Mouse (Mus musculus): ENCODE measurements around the gene Meaf6. TPM values are rescaled to one million over a fixed set of nuclear protein-coding genes. Genes with fewer than 3 reads are reported as not detected.

Meaf6 gene
- total RNA-seq, 2 experiments from 2014 or later, result 30.3 to 36.2 TPM

DNA sequence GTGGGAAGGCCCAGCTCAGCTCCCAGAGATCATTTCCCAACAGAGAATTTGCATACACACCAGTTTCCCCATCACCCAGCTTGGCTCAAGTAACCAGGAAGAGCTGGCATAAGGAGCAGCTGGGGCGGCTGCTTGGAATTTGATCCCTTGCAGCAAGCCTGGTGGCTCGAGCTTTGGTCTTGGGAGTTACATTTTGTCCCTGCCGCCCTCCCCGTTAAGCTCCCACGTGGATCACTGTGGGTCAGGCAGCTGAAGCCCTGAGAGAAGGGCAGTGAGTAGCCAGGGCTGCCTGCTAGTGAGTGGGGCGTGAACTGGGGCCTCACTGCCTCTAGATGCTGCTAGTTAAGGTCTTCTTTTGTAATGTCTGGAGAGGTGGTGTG is 30.8 kb downstream of the Meaf6 start:
- DNase-seq, result peak; percentile 51 to 54

DNA sequence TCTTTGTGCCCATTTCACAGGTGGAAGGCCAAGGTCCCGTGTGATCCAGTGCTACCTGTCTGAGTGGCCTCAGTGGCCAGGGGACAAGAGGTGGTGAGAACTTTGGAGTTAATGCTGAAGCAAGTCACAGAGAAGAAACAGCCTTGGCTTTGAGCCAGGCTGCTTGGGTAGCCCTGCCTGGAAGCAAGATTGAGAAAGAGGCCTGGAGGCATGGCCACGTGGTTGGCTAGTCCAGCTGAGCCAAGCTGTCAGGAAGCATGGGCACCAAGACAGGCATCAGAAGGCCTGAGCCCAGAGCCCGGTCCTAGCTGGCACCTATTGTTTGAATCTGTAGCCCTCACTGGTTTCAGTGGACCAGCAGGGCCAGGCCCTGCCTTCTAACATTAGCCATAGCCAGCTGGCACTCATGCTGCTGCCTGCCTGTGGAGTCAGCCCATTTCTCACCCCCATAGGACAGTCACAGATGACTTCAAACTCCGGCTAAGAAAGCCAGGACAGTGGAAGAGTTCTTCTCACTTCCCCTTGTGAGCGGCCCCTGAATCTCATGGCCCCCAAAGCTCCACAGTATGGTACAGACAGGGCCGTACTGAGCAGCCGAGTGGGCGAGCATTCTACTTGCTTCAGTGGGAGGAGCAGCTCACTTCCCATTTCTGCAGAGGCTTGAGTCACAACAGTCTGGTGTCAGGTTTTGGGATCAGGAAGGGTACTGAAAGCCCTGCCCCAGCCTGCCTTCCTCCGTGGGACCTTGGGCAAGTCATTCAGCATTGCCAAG is 31.3 kb downstream of the Meaf6 start:
- DNase-seq, result peak; percentile 85

DNA sequence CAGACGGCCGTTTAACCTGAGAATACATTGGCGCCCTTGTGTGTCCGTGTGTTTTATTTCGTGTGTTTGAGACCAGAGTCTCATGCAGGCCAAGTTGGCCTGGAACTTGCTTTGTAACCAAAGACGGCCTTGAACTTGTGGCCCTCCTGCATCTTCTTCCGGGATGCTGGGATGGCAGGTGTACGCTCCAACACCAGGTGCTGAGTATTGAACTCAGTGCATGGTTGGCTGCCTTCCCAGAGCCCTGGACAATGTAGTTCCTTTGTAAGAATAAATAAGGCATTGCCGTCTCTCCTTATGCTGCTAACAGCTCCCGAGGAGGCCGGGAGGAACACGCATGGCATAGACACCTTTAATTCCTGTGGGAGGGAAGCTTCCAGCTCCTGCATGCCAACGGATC is 32.0 kb downstream of the Meaf6 start:
- DNase-seq, result no peak

DNA sequence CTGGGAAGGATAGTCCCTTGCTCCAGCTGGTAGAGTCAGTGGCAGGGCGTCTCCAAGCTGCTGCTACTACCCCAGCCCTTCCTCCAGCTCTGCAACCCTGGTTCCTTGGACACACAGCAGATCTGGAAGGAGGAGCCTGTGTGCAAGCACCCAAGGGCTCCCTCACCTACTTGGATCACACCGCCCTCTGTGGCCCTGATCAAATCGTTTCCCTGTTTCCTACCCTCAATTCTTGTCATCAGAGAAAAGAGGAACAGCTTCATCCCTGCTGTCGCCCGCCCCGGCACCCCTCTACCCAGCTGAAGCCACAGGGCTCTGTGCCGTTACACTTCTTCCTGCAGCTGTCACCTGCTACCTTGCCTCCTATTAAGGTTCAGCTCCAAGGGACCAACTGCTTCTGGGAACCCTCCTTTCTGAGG is 33.0 kb downstream of the Meaf6 start:
- peak; percentile 43 to 46 for DNase-seq

DNA sequence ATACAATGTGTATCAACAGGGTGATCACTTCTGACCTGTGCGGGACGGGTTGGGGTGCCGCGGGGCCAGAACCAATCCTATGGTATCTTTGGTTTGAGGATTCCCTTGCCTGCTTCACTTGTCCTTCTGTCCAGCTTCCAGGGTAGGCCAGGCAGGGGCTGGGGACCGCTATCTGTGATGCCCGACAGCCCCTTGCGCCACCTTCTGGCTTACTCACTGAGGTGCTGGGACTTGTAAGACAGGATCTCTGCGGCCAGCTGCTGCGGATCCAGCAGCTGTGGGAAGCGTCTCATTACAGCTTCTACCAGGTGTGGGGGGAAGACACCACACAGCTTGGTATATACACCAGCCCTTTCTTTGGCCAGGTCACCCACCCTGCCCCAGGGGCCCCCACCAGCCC is 34.1 kb downstream of the Meaf6 start:
- DNase-seq, result no peak

DNA sequence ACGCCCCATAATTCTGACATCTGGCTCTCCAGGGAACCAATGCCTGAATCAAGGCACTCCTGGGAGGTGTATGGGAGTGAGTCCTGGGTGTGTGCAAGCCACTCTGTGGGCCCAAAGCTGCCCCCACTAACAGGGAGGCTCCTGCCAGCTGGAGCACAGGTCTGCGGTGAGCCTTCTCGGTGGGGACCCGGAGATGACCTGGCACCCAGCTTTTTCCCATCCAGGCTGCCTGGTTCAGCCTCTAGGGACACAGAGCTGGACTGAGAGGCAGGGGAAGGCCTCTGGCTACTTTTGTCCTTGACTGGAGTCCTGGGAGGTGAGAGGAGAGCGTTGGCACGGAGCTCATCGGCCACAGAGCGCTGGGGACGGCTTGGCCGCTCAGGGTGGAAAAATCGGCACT is 34.8 kb downstream of the Meaf6 start:
- peak; percentile 41 to 52 for DNase-seq

DNA sequence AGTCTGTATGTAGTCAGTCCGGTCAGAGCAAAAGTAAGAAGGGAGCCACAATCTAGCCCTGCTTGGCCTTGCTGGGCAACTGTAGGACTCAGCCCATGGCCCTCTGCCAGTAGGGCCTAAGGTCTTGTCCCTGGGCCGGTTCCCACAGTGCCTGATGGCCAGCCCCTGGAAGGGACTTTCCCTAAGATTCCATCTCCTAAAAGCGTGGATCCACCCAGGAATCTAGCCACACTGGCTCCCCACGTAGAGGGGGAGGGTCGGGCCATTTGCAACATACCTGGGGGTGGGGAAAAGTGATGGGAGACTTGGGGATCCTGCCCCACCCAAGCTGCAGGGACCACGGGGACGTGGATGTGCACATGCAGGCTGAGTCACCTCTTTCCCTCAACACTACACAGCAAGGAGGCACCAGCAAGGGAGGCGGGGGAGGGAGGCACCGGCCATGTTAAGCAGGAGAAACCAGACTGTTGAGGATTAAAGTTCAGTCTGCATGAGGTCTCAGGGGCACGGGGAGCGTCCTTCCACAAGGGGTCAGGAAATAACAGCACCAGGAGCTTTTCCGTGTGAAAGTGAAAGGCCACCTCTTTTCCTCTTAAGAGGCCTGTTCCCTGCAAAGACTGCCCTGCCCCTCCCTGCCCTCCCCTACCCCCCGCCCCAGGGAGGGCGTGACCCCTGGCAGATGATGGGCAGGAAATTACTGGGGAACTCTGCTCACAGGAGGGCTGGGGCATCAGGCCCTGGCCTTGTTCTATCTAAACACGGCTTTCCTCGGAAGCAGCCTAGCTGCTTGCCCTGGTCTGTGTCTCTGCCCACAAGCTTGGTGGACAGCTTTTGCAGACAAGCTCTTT is 37.7 kb downstream of the Meaf6 start:
- DNase-seq, result peak; percentile 87 to 91

DNA sequence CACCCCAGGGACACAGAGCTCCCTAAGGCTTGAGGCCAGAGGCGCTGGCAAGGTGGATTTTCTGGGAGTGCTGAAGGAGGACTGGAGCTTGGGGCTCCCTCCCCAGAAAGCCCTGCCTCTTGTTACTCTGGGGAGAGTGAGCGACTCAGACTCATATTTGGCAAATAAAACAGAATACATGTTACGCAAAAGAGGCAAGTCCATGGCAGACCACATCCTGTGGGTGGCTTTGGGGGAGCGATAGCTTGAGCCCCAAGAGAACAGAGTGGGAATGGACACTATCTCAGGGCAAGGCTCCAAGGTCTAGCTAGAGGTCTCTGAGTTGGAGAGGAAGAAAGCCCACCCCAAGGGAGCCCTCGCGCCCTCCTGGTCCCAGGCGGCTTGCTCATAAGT is 38.3 kb downstream of the Meaf6 start:
- no peak for DNase-seq

DNA sequence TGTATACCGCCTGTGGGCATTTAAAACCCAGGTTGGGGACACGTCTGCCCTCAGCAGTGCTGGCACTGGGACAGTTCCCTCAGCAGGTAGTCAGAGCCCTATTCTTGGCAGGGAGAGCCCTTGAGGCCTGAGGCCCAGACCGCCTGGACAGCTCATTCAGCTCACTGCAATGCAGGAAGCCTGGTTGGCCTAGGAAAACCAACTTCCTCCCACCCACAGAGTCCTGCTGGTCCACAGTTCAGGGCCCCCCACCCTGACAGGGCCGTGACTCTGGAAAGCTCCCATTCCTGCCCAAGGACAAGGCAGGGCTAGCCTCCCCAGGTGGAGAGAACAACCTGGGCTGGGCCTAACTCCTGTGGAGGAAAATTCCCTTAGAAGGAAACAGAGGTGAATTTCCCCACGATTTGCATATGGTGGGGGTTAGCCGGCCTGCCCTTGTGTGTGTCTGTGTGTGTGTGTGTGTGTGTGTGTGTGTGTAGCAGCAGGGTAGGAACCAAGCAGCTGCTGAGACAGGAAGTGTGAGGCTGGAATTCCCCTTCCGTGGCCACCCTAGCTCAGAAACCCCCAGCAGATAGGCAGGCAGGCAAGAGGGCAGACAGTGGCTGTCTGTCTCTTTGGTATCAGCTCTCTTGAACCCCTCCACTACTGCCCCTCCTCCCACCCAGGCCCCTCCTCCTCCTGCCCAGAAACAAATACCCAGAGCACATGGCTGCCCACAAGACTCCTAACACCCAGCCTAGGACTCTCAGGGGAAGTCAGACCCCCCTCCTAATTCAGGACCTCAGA is 39.7 kb downstream of the Meaf6 start:
- DNase-seq, result peak; percentile 49 to 52

DNA sequence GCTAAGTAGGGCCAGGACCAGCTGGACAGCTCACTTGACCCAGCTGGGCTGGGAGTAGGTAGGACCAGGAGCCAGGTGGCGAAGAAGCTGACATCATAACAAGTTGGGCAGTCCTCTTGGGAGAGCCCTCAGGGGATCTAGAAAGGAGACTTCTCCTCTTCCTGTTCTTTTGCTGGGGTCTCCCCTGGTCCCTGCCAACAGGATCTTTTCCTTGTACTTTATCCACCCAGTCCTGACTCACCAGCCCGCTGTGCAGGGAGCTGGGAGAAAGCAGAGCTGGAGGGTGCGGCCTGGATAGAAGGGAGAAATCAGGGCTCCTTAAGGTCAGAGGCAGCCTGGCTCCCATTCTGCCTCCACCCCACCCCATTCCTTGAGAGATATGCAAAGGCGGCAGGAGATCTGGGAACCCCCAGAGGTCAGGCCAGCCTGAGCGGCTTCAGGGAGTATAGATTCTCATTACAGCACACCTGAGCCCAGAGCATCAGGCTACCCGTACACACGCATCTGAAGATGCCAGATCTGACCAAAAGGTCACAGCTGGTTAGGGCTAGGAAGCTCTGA is 40.5 kb downstream of the Meaf6 start:
- no peak for DNase-seq

DNA sequence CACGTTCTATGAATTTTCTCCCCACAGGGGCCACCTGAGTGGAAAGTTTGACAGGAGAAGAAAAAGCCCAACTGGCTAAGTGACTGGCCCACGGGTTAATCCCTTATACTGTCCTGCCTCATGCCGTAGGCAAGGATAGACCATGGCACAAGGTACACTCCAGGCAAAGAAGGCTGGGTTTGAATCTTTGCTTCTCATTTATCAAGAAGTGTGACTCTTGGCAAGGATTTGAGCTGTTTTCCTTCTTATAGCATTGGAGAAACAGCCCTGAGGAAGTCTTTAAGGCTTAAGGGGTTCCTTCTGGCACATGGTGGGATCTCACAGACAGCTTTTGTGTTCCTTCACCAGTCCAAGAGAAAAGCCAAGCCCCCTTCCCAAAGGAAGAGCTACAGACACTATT is 41.3 kb downstream of the Meaf6 start:
- no peak for DNase-seq

DNA sequence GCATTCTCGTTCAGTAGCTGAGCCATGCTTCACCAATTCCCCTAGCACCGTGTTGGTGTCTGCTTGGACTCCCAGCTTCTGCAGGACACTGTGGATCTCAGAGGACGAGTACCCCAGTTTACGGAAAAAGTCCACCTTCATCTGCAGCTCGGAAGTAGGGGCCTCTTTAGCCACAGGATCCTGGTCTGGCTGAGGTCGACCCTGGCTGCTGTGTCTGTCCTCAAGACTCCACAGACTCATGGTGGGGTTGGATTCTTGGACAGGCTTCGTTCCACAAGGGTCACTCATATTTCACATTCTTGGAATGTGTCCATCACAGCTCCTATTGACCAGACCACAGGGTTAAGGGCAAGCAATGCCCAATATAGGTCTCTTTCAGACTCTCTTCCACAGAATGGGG is 41.8 kb downstream of the Meaf6 start:
- DNase-seq, result no peak

DNA sequence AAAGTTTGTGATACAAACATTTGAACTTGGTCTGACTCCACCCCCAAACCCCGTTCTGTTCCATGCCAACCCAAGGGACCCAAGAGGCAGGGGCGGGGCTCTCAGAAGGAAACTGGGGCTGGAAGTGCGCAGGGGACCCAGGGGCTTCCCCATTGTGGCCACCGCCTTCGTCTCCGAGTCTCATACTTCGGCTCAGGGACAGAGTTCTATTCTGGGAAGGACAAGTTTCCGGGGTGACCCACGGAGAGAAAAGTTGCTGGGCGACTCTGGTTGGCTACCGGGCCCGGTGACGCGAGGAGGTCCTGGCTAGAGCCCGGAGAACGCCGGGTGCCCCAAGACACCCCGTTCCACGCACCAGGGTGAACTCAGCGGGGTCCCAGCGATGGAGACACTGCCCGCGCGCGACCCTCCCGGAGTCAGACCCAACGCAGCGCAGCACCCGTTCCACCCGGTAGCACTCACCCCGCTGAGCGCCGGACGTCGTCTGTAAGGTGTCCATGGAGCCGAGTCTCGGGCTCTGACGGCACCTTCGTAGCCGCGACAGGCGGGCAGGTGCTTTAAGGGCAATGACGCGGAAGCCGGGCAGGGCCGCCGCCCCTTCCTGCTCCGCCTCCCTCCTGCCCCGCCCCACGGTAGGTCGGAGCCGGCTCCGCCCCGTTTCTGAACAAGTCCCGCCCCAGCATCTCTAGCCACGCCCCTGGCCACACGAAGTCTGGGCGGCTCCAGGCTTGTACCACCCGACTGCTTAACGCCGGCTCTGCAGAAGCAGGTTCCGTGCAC is 42.6 kb downstream of the Meaf6 start, which contains the start of gene Zc3h12a:
Gene Zc3h12a (minus strand): TSS at position 536 of the 780 bp plus-strand sequence.
- peak; percentile 95 for DNase-seq

DNA sequence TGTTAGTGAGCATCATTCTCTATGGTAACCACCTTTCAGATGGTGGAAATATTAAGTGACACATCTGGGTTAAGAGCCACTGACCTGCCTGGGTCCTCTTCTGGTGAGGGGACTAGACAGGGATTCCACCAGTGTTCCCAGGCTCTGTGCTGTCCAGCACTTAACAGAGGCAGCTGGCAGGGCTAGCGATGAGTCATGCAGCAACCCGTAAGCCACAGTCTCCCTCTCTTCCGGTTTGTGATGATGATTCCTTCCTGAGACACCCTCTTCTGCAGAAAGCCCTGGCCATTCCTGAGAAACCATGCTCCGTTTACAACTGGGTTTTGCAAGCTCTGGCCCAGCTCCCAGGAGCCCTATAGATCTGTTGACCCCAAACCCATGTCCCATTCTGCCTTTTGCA is 46.6 kb downstream of the Meaf6 start:
- DNase-seq, result peak; percentile 81 to 82

DNA sequence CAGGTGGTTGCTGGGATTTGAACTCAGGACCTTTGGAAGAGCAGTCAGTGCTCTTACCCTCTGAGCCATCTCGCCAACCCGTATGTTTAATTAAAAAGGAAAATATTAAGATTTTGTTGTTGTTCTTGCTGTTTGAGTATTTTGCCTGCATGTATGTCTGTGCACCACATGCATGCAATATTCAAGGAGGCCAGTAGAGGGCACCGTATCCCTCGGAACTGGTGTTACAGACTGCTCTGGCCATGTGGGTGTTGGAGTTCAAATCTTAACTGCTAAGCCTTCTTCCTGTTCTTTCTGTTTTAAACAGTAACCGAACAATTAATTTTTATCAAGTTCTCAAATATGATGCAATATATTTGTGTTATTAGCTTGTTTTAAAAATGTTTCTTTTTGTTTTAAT is 47.5 kb downstream of the Meaf6 start:
- peak; percentile 80 to 83 for DNase-seq

DNA sequence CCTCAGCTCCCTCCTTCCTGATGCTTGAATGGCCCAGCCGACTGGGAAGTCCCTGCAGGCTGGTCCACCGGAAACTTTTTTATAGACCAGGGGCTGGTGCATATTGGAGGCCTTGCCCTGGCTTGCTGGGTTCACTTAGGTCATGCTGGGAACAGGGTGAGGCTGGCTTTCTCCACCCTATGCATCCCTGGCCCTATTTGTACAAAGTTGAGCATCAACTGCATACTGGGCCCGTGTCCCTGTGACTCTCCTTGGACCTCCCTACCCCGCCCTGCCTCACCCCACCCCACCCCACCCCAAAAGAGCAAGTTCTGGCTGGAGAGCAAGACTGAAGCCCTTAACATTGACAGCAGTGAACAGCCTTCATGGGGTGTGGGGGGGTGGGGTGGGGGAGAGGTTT is 49.3 kb downstream of the Meaf6 start:
- DNase-seq, result no peak

DNA sequence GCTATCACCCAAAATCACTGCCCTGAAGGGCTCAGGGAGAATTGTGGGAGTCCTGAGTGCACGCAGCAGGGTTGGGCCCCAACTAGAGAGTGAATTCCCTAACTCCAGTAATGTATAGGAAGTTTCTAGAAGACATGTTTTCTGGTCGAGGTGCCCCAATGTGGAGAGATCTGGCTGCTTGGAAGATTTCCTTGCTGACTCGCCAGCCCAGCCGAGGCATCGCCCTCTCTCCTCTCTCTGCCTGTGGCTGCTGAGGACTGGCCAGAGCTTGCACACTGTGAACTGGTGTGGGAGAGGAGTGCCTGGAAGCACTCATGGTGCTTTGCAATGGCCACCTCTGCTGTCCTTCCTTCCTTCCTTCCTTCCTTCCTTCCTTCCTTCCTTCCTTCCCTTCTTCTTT is 49.7 kb downstream of the Meaf6 start:
- DNase-seq, result no peak

DNA sequence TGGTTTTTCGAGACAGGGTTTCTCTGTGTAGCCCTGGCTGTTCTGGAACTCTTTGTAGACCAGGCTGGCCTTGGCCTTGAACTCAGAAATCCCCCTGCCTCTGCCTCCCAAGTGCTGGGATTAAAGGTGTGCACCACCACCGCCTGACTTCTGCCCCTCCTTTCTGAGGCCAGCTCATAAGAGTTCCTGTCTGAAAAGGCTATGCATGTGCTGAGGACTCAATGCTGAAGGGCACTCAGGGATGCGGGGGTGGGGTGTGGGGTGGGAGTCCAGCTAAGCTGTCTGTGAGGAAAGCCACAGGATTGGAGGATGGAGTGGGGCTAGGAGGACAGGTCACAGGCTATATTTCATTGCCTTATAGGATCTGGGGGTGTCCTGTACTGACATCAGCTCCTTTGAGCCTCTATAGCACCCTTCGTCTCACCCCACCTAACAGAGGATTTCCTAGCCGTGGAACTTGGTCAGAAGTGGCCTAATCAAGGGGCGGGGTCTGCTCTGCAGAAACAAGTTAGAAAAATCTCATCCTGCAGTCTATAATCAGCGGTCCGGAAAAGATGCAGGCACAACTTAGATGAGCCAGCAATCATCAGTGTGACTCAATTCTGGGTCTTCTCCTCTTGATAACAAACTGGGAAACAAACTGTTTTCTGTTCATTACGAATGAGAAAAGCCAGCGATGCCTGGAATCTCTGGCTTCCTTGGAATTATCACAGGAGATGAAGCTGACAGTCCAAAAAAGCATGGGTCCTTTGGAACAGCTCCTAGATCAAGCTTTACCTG is 50.3 kb downstream of the Meaf6 start:
- no peak for DNase-seq

DNA sequence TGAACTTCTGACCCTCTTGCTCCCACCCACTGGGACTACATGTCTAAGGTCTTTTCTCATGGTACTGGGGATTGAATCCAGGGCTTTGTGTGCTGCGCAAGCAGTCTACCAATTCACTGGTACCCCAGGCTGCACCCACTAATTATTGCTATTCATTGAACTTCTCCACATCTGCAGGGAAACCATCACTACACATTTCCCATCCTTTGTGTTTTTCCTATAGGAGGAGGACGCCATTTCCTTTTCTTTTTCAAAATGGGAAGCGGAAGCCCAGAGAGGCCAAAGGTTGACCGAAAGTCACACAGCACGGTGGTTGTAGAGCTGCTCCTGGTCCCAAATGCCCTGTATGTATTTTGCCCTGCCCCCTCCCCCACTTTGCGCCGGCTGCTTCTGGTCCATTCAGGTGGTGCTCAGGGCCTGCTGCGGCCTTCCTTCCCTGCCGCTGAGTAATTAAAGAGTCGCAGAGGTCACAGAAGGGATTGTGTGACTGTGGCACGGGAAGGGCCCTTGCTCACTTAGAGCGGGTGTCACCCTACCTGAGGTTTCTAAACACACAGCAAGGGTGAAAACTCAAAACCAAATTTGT is 51.5 kb downstream of the Meaf6 start:
- no peak for DNase-seq

DNA sequence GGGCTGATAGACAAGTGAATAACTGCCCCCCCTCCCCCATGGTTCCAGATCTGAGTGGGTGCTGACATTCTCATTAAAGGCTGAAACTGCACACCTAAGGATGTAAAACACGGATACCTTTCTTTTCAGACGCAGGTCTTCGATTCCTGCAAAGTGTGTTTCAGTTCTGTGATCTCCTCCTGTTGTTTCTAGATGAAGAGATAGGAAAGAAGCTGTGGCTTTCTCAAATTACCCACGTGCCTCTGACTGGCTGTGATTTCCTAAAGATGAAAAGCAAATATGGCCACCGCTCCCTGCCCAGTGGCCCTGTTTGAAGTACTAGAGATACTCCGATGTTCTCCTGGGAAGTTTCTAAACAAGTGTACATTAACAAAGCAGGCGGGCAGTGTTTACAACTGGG is 53.4 kb downstream of the Meaf6 start:
- DNase-seq, result no peak
